Mouse (Mus musculus) liver, embryonic 14.5 days (tissue): Measurements from ENCODE around the gene Surf2.

Experiments
- CTCF ChIP-seq: IDR thresholded peaks from 2 replicates; pipeline ENCODE4 v1.5.1; 2016; ENCODE audit warnings: antibody characterized with exemption, low read depth, control low read depth
- EP300 ChIP-seq: IDR thresholded peaks from 2 replicates; pipeline ENCODE4 v1.6.1; 2016; ENCODE audit warnings: antibody characterized with exemption, low read depth

- TF ChIP-seq CTCF (no peak), EP300 (no peak)
Measured at GRCm38 (mm10) chr2:26878571-26878970, 37.6 kb upstream of the Surf2 start.
